Mouse (Mus musculus) intestine, postnatal 0 days (tissue): ENCODE results near the gene Ptpdc1. TPM values are rescaled to one million over a fixed set of nuclear protein-coding genes. Genes with fewer than 3 reads are reported as not detected.

Experiments
- ATAC-seq: fragments of 200-750 bp; cut with Nextera tagmentation; 2 replicates; pipeline ENCODE4 v1.8.0; 2017; ENCODE audit warnings: mild to moderate bottlenecking, moderate TSS enrichment, moderate library complexity
- H3K27ac ChIP-seq: fragments of 300-500 bp; sonication (generic); 2 replicates; pipeline ENCODE4 v1.5.1; 2014; ENCODE audit warnings: mild to moderate bottlenecking, low read depth, low read length, moderate library complexity
- H3K27me3 ChIP-seq: fragments of 300-500 bp; sonication (generic); replicated peaks from 2 replicates; pipeline ENCODE4 v1.6.1; 2014; ENCODE audit warnings: low read length, mixed read lengths; ENCODE audit not compliant: control insufficient read depth, insufficient read depth
- H3K36me3 ChIP-seq: fragments of 300-500 bp; sonication (generic); 2 replicates; pipeline ENCODE4 v1.6.1; 2014; ENCODE audit warnings: mild to moderate bottlenecking, moderate library complexity; ENCODE audit not compliant: control insufficient read depth, insufficient read depth
- H3K4me1 ChIP-seq: fragments of 300-500 bp; sonication (generic); replicated peaks from 2 replicates; pipeline ENCODE4 v1.6.1; 2014; ENCODE audit warnings: antibody characterized with exemption, low read length, mixed read lengths; ENCODE audit not compliant: control insufficient read depth, insufficient read depth
- H3K4me2 ChIP-seq: fragments of 300-500 bp; sonication (generic); replicated peaks from 2 replicates; pipeline ENCODE4 v1.6.1; 2014; ENCODE audit warnings: low read depth, mild to moderate bottlenecking, moderate library complexity
- H3K4me3 ChIP-seq: fragments of 300-500 bp; sonication (generic); 2 replicates; pipeline ENCODE4 v1.5.1; 2014; ENCODE audit warnings: low read depth, low read length
- H3K9ac ChIP-seq: fragments of 300-500 bp; sonication (generic); 2 replicates; pipeline ENCODE4 v1.6.1; 2014; ENCODE audit warnings: mild to moderate bottlenecking, low read depth, low read length
- H3K9me3 ChIP-seq: fragments of 300-500 bp; sonication (generic); 2 replicates; pipeline ENCODE4 v1.6.1; 2016; ENCODE audit warnings: mixed run types; ENCODE audit not compliant: control insufficient read depth
- CTCF ChIP-seq: sonication (generic); IDR thresholded peaks from 2 replicates; pipeline ENCODE4 v1.5.1; 2016; ENCODE audit warnings: low read depth, mild to moderate bottlenecking, control low read depth, antibody characterized with exemption, moderate library complexity
- WGBS: fragments of 180-500 bp; shearing (Covaris S2); extraction: QIAGEN DNeasy Blood & Tissue Kit; methylation state at CpG from one replicate; pipeline ENCODE4 v1.1.7; 2014; 5-methylcytosine and 5-hydroxymethylcytosine counted together
- polyA plus RNA-seq: library from polyadenylated mRNA; unstranded; fragments of >200 nt; fragmentation: Nextera tagmentation; extraction: Ambion mirVana; gene quantifications from 2 replicates; pipeline ENCODE4 v1.2.1, GENCODE M21; 2015

Gene Ptpdc1
- polyA plus RNA-seq, 1 experiment from 2014 or later: 1.9 TPM

DNA sequence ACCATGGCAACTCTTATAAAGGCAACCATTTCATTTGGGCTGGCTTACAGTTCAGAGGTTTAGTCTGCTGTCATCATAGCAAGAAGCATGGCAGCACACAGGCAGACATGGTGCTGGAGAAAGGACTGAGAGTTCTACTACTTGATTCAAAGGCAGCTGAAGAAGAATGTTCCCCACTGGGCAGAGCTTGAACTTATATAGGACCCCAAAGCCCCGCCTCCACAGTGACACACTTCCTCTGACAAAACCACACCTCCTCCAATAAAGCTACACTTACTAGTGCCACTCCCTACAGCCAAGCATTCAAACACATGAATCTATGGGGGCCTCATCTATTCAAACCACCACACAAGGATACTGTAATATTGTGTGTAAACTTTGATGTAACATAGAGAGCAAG lies 70.9 kb downstream of the Ptpdc1 start:
- Histone ChIP-seq H3K9ac (no peak overlapping the region), H3K4me1 (0 out of 2 replicates have a peak, but pooled peaks cover 3% of the 10 kb centered on the region), H3K27me3 (no peaks in the 10 kb centered on the region), H3K9me3 (no peaks in the 10 kb centered on the region), H3K4me3 (no peak overlapping the region), H3K36me3 (no peaks in the 10 kb centered on the region), H3K27ac (no peak overlapping the region), H3K4me2 (no peak overlapping the region)
- ATAC-seq: no peak
- 96% methylated on average over 1 of the region's 1 CpGs for WGBS
- TF ChIP-seq CTCF: no peak

GRCm38 (mm10) chr13:48553511-48553910 lies 72.0 kb downstream of the Ptpdc1 start:
- 52% methylated on average over 5 of the region's 5 CpGs for WGBS
- Histone ChIP-seq H3K27ac (no peak overlapping the region), H3K36me3 (no peaks in the 10 kb centered on the region), H3K4me3 (no peak overlapping the region), H3K4me1 (0 out of 2 replicates have a peak, but pooled peaks cover 3% of the 10 kb centered on the region), H3K4me2 (no peak overlapping the region), H3K9me3 (no peaks in the 10 kb centered on the region), H3K9ac (no peak overlapping the region), H3K27me3 (no peaks in the 10 kb centered on the region)
- ATAC-seq: no peak
- TF ChIP-seq CTCF: no peak

GRCm38 (mm10) chr13:48552181-48553090 lies 73.0 kb downstream of the Ptpdc1 start:
- 49% methylated on average over 21 of the region's 21 CpGs for WGBS
- Histone ChIP-seq H3K4me1 (0 out of 2 replicates have a peak, but pooled peaks cover 3% of the 10 kb centered on the region), H3K9ac (no peak overlapping the region), H3K9me3 (no peaks in the 10 kb centered on the region), H3K4me3 (0 out of 2 replicates have a peak overlapping the region, but pooled peaks have one; percentile 13), H3K27me3 (no peaks in the 10 kb centered on the region), H3K27ac (peak overlapping the region; percentile 69), H3K4me2 (peak overlapping the region; percentile 52), H3K36me3 (no peaks in the 10 kb centered on the region)
- ATAC-seq: peak; percentile 55
- TF ChIP-seq CTCF: no peak

GRCm38 (mm10) chr13:48548296-48548695 lies 77.2 kb downstream of the Ptpdc1 start:
- H3K27ac ChIP-seq: no peak overlapping the region
- no peaks in the 10 kb centered on the region for H3K36me3 ChIP-seq
- no peak for ATAC-seq
- H3K9me3 ChIP-seq: no peaks in the 10 kb centered on the region
- H3K27me3 ChIP-seq: no peaks in the 10 kb centered on the region
- whole genome bisulfite sequencing: 86% methylated on average over 5 of the region's 5 CpGs
- H3K4me2 ChIP-seq: no peak overlapping the region
- peaks cover 12% of the 10 kb centered on the region; the same call in 1 of the 2 replicates for H3K4me1 ChIP-seq
- TF ChIP-seq CTCF: no peak
- H3K9ac ChIP-seq: no peak overlapping the region
- no peak overlapping the region for H3K4me3 ChIP-seq

GRCm38 (mm10) chr13:48547623-48548022 lies 77.8 kb downstream of the Ptpdc1 start:
- Histone ChIP-seq H3K9me3 (no peaks in the 10 kb centered on the region), H3K27ac (no peak overlapping the region), H3K36me3 (no peaks in the 10 kb centered on the region), H3K9ac (no peak overlapping the region), H3K4me2 (no peak overlapping the region), H3K4me3 (no peak overlapping the region), H3K27me3 (no peaks in the 10 kb centered on the region), H3K4me1 (peaks cover 11% of the 10 kb centered on the region; the same call in 1 of the 2 replicates)
- 95% methylated on average over 6 of the region's 6 CpGs for WGBS
- TF ChIP-seq CTCF: no peak
- no peak for ATAC-seq

DNA sequence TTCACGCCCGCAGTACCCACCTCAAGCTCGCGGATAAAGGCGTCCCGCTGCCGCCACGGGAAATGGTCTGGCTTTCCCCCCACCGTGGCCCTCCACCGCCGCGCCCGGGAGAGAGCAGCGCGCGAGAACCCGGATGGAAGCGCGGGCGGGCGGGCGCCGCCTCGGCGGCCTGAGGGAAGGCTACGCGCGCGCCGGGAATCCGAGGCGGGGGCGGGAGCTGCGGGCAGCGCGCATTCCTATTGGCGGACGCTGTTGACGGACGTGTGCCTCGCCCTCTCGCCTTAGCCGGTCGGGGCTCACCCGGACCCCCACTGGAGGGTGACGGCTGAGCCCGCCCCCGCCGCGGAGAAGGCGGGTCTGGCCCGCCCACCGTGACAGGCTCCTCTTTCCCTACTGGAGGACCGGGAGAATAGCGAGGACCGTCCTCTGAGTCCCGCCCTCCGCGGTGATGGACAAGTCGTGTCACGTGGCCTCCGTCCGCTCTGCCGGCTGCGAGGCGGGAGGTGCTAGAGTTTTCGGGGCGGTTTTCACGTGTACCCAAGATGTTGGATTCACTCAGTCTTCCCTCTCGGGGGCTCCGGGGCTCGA lies 79.0 kb downstream of the Ptpdc1 start:
- peak overlapping the region; percentile 100 for H3K9ac ChIP-seq
- WGBS: 1% methylated on average over 64 of the region's 72 CpGs
- H3K27me3 ChIP-seq: no peaks in the 10 kb centered on the region
- H3K27ac ChIP-seq: peak overlapping the region; percentile 100
- H3K9me3 ChIP-seq: no peaks in the 10 kb centered on the region
- peak overlapping the region; percentile 66 for H3K4me2 ChIP-seq
- H3K4me1 ChIP-seq: peaks cover 11% of the 10 kb centered on the region; the same call in 1 of the 2 replicates
- H3K4me3 ChIP-seq: peak overlapping the region; percentile 95
- TF ChIP-seq CTCF: peak; percentile 36
- peak; percentile 96 for ATAC-seq
- H3K36me3 ChIP-seq: no peaks in the 10 kb centered on the region
